Mouse (Mus musculus) left cerebral cortex, adult 2 months (tissue): Measurements from ENCODE around the gene Camta1. TPM values are rescaled to one million over a fixed set of nuclear protein-coding genes. Genes with fewer than 3 reads are reported as not detected.

Experiments used
- DNase-seq, 2 experiments: peaks; one replicate each; pipeline ENCODE4 v3.0.0; 2021 to 2022; ENCODE audit warnings: low spot score in 2 of 2, mixed read lengths in 1 of 2; ENCODE audit errors: extremely low spot score in 1 of 2
- H3K27ac ChIP-seq: fragments of 200-600 bp; 2 replicates; pipeline ENCODE4 v1.8.1; 2022
- H3K4me3 ChIP-seq: fragments of 200-600 bp; 2 replicates; pipeline ENCODE4 v1.8.1; 2022
- CTCF ChIP-seq: fragments of 200-600 bp; IDR thresholded peaks from 2 replicates; pipeline ENCODE4 v1.8.1; 2022; ENCODE audit warnings: antibody characterized with exemption, mild to moderate bottlenecking, moderate library complexity
- intact Hi-C: fragments of 180-260 bp; cut with DNase I; formaldehyde crosslinking; loops from one replicate; pipeline ENCODE4 v1.15.1; 2025
- total RNA-seq, 2 experiments: library from RNA; stranded (reverse); gene quantifications; 2 replicates each; pipeline ENCODE4 v1.2.3; 2021

Gene Camta1
- total RNA-seq, 2 experiments from 2014 or later = 242 to 255 TPM

DNA sequence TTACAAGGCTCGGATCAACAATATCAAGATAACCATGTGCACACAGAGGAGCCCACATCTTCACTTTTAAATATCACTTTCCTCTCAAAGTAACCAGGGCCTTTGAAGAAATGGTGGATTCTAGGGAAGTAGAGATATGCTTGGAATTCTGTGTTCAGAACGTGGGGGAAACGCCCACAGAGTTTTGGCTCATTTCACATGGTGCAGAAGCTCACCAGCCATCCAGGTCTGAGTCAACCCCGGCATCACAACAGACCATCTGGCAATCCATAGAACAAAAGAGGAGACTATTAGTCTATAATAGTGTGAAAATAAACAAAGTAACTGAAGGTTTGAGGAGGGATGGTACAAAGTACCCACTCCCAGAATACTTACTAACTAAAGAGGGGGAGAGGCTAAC is 626.7 kb downstream of the Camta1 start:
- no peak overlapping the region for H3K27ac ChIP-seq
- intact Hi-C loops = loop anchor here (5.0 kb wide), 1 partner anchor 78 kb away; no protein-coding TSS in a partner anchor
- DNase-seq = no peak
- H3K4me3 ChIP-seq = no peak overlapping the region
- TF ChIP-seq CTCF = no peak

DNA sequence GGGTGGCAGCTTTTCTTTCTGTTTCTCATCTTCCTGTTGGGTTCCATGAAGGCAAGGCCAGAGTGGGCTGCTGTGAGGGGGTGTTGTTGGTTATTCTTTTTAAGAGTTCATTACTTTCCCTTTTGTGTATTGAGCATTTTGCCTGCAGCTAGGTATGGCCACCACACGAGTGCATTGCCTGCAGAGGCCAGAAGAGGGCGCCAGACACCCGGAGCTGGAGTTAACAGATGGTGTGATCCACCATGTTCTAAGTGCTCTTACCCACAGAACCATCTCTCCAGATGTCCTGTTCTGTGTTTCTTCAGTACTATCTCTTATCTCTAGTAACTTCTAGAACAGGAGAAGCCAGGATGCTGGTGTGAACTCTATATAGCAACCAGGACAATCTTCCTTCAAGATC is 629.6 kb downstream of the Camta1 start:
- peak; percentile 38 for TF ChIP-seq CTCF
- DNase-seq = no peak
- H3K27ac ChIP-seq = no peak overlapping the region
- intact Hi-C loops = no loop called here
- H3K4me3 ChIP-seq = no peak overlapping the region

DNA sequence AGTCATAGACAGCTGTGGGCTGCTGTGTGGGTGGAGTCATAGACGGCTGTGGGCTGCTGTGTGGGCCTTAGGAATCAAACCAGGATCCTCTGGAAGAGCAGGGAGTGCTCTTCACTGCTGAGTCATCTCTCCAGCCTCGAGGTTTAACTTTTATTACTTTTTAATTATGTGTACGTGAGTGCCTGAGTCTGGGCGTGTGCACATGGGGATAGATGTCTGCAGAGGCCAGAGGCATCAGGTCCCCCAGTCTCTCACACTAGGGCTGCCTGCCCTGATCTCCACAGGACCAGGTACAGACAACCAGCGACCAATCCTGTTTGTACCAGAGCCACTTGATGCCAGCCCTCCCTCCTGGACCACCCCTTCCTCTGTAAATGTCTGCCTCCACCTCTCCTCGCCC is 632.6 kb downstream of the Camta1 start:
- H3K4me3 ChIP-seq = no peak overlapping the region
- intact Hi-C loops = no loop called here
- no peak for DNase-seq
- H3K27ac ChIP-seq = no peak overlapping the region
- no peak for TF ChIP-seq CTCF

DNA sequence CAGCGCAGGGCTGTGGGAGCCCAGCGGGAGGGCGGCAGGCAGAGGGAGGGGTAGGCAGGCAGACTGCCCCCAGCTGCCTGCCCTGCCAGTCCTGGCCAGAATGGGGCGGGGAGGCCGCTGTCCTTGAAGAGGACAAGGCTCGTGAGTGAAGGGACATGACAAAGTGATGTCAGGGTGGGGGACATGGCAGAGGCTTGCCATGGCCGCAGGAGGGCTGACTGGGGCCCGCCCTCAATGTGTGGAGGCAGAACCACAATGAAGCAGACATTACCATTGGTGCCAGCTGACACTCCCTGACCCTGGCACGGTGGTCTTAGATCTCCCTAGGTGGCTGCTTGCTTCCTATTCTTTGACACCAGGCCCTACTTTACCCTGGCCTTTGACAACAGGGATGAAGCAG is 635.2 kb downstream of the Camta1 start:
- Histone ChIP-seq H3K4me3 (no peak overlapping the region), H3K27ac (no peak overlapping the region)
- intact Hi-C loops = no loop called here
- no peak for DNase-seq
- no peak for TF ChIP-seq CTCF

DNA sequence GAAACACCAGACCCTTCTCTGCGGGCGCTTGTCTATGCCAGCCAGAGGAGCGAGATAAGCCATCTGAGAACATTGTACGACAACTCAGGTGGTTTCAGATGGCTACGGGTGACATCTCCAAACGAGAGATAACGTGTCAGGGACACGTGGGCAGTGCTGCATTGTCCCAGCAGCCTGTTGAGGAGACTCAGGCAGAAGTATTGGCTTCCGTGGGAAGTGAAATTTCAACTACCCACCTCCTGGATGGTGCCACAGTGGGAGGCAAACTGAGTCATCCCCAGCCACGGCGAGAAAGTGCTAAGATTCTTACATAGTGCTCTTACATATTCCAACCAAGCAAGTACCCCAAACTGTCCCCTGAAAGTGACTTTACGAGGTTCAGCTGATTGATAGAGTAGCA is 637.7 kb downstream of the Camta1 start:
- TF ChIP-seq CTCF = no peak
- peak; percentile 59 to 68 for DNase-seq

DNA sequence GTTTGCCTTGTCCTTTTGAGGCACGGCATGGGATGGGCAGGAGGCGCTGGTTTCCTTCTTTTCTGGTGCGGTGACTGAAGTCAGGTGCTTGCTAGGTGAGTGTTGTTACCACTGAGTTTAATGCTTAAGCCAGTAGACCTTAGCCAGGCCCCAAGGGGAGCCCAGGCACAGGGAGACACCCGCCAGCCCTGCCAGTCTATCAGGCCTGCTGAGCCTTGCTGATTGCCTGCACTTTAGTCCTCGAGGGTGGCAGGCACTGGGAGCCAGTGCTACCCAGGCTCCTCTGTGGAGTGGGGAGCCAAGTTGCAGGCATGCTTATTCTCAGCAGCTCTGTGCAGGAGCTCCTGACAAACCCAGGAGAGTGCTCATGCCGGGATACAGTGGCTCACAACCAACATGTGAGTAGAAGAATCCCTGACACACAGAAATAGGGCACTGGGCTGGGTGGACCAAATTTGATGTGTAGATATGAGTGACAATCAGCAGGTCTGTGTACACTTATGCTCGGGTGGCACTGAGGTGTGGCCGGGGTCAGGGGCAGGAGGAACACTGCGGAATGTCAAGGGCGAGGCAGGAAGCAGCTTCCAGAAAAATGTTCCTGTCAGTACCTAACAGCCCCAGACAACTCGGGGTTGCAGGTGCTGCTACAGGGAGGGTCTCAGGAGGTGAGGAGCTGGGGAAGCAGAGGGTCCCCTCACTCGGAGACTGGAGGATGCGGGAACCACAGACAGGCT is 638.2 kb downstream of the Camta1 start:
- no peak overlapping the region for H3K27ac ChIP-seq
- intact Hi-C loops = loop anchor here (5.0 kb wide), 1 partner anchor 189 kb away; no protein-coding TSS in a partner anchor
- no peak for TF ChIP-seq CTCF
- H3K4me3 ChIP-seq = no peak overlapping the region
- DNase-seq = no peak

More for the DNA sequence above, 637.7 kb downstream of the Camta1 start:
- intact Hi-C loops = loop anchor here (2.0 to 5.0 kb wide), 2 partner anchors 21 to 188 kb away; no protein-coding TSS in a partner anchor
- H3K27ac ChIP-seq = no peak overlapping the region
- no peak overlapping the region for H3K4me3 ChIP-seq

DNA sequence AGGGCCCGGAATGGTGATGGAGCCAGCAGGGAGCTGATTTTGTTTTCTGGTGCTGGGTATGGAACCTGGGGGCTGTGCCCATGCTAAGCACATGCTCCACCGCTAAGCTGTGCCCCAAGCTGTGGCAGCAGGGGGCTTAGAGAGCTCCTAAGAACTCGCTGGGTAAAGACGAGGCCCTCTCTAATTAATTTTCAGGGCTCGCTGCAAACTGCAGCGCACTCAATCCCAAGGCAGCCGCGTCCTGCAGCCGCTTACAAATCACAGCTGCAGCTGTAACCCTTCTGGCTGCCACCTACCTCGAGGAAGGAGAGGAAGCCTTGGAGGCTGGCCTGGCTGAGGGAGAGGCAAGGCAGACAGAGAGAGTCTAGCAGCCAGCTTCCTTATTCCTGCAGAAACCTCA is 639.0 kb downstream of the Camta1 start:
- TF ChIP-seq CTCF = no peak
- no peak overlapping the region for H3K27ac ChIP-seq
- no peak overlapping the region for H3K4me3 ChIP-seq
- intact Hi-C loops = loop anchor here (5.0 kb wide), 1 partner anchor 190 kb away; no protein-coding TSS in a partner anchor
- DNase-seq = no peak

DNA sequence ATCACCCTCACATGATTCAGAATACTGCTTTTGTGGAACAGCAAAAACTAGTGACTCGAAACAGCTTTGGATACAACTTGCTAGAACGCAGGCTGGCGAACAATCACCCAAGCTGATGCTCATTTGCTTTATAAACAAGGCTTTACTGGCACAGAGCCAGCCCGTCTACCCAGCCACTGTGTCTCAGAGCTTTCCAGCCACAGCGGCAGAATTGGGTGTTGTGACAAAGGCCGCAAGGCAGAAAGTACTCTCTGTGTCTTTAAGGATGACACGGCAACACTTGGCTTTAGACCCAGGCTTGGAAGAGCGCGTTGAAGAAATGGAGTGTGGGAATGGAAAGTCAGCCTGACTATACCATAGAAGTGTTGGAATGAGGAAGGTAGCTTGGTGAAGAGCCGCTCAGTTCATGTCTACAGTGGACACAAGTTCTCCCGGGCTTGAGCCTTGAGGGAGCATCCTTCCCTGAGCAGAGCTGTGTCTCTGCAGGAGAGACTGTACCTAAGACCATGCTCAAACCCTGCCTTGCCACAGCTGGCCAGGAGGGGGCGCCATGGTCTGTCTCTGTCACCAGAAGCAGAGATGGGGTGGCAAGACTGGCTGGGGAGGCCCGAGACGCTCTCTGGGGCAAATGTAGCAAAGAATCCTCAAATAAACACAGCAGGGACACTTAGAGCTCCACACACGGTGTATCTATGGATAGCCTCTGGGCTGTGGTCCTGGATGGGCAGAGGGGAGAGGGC is 645.0 kb downstream of the Camta1 start:
- DNase-seq = no peak
- Histone ChIP-seq H3K27ac (no peak overlapping the region), H3K4me3 (no peak overlapping the region)
- TF ChIP-seq CTCF = peak; percentile 25; the same call in 1 of the 2 replicates
- intact Hi-C loops = no loop called here

DNA sequence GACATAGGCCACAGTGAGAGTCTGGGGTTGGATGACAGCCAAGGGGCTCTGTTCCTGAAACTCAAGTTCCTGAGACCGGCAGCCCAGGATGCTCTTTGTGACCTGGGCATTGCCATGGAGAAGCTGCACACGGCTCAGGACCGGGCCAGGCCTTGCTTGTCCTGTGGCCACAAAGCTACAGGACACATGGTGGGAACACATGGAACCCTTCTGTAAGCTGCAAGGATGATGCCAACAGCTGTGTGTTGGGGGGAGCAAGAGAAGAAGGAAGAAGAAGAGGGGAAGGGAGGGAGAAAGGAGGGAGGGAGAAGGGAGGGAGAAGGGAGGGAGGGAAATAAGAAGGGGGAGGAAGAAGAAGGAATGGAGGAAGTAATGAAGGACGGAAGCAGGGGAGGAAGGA is 645.8 kb downstream of the Camta1 start:
- TF ChIP-seq CTCF = no peak
- Histone ChIP-seq H3K4me3 (no peak overlapping the region), H3K27ac (no peak overlapping the region)
- intact Hi-C loops = no loop called here
- no peak for DNase-seq

DNA sequence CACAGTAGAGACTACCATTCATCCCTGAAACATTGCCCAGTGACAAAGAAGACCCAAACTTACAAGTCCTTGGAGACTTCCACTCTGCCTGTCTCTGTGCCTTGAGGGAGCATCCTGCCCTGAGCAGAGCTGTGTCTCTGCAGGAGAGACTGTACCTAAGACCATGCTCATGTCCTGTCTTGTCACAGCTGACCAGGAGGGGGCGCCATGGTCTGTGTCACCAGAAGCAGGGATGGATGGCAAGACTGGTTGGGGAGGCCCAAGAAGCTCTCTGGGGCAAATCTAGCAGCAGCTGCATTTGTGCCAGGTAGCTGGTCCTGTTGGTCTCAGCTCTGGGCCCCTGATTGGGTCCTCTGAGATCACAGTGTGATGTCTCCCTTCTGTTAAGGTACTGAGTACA is 646.5 kb downstream of the Camta1 start:
- TF ChIP-seq CTCF = peak; percentile 37
- no peak for DNase-seq
- intact Hi-C loops = no loop called here

DNA sequence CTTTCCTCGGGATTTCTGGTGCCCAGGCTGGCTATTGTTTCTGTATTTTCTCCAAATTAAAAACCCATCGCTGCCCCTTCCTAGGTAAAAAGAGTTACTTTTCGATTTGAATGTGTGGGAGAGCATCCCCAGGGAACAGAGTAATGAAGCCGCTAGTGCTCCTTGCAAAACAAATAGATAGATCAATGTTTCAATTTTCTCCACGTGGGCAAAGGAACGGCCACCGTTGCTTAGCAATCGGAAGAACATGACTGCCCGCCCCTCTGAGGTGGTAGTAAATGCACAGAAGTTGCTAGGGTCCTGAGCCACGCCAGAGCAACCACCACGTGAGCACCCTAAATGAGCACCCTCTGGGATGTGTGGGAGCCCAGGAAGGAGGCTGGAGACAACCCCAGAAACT is 648.2 kb downstream of the Camta1 start:
- intact Hi-C loops = no loop called here
- TF ChIP-seq CTCF = no peak
- H3K4me3 ChIP-seq = no peak overlapping the region
- DNase-seq = no peak
- no peak overlapping the region for H3K27ac ChIP-seq

More for the DNA sequence above, 646.5 kb downstream of the Camta1 start:
- Histone ChIP-seq H3K4me3 (no peak overlapping the region), H3K27ac (no peak overlapping the region)

DNA sequence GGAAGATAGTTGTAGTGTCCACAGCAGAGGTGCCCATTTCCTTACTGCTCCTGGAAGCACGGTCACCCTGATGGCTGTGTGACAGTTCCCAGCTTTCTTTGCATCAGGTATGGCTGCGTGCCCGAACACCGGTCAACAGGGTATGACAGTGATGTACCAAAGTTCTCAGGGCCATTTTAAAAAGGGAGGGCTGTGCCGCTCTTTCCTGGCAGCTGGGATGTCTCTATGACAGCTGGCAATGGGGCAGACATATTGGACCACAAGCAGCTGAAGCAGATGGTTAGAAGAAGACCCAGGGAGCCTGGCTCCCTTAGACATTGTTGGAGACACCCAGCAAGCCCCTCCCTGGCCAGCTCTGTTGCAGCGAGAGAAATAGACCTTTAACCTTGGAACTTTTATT is 649.7 kb downstream of the Camta1 start:
- DNase-seq = no peak
- no peak overlapping the region for H3K4me3 ChIP-seq
- TF ChIP-seq CTCF = no peak
- intact Hi-C loops = no loop called here
- no peak overlapping the region for H3K27ac ChIP-seq
